Mouse (Mus musculus) naive thymus-derived CD4-positive, alpha-beta T cell, adult 2 months (primary cell): ENCODE measurements around the gene Ctdspl.

Experiments used
- DNase-seq: peaks from one replicate; pipeline ENCODE4 v3.0.0-alpha.2; 2011; ENCODE audit warnings: low read depth

Gene Ctdspl

GRCm38 (mm10) chr9:119029568-119029967 lies 103.3 kb downstream of the Ctdspl start:
- DNase-seq = peak; percentile 21

DNA sequence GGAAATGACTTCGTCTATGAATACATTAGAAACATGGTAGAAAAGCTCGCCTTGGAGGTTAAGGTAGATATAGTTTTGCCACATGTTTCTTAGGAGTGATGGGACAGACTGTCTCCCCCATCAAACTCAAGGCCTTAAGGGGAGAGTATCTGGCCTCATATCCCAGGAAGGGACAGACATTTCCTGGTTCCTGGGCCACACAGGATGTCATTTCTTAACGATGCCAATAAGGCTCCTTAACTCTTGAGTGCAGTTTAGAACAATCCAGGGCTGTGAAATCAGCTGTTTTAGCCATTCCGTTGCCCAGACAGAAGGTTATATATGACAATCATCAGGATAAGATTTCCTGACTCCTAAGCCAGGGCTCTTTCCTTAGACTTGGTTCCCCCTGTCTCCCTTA lies 104.8 kb downstream of the Ctdspl start:
- no peak for DNase-seq

- DNase-seq = no peak
Measured at GRCm38 (mm10) chr9:119031772-119032171, 105.5 kb downstream of the Ctdspl start.

DNA sequence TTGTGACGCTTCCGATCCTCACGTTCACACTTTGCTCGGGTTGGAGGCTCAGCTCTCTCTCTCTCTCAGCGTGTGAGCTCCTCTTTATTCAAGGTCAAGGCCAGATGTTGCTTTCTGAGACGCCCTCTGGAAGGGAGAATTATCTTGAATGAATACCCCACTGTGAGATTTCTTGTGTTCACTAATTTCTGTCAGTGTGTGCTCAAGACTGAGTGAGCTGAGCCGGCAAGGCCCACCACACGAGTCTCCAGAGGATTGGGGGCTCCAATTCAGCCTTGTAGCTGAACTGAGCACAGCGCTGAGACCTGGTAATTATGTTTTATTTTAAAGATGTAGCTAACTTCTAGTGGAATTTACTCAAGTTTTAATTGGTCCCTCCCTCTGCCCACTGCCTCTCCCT lies 106.3 kb downstream of the Ctdspl start:
- no peak for DNase-seq

GRCm38 (mm10) chr9:119033111-119033921 lies 107.1 kb downstream of the Ctdspl start:
- DNase-seq = no peak

DNA sequence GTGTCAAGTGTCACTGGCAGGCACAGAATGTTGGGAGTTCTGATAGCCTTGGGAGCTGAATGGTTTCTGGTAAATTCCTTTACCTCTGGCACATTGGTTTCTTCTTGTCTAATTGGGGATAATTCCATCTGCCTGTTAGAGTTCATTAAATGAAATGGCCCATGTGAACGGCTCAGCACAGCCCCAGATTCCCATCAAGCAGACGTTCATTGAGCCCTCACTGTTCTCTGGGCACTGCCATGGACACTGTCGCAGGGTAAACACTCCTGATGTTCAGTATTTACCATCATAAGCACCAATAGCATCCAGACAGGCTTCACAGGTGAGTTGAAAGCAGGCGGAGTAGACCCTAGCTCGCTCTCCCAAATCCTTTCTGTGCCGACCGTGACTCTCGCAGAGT lies 107.8 kb downstream of the Ctdspl start:
- no peak for DNase-seq

DNA sequence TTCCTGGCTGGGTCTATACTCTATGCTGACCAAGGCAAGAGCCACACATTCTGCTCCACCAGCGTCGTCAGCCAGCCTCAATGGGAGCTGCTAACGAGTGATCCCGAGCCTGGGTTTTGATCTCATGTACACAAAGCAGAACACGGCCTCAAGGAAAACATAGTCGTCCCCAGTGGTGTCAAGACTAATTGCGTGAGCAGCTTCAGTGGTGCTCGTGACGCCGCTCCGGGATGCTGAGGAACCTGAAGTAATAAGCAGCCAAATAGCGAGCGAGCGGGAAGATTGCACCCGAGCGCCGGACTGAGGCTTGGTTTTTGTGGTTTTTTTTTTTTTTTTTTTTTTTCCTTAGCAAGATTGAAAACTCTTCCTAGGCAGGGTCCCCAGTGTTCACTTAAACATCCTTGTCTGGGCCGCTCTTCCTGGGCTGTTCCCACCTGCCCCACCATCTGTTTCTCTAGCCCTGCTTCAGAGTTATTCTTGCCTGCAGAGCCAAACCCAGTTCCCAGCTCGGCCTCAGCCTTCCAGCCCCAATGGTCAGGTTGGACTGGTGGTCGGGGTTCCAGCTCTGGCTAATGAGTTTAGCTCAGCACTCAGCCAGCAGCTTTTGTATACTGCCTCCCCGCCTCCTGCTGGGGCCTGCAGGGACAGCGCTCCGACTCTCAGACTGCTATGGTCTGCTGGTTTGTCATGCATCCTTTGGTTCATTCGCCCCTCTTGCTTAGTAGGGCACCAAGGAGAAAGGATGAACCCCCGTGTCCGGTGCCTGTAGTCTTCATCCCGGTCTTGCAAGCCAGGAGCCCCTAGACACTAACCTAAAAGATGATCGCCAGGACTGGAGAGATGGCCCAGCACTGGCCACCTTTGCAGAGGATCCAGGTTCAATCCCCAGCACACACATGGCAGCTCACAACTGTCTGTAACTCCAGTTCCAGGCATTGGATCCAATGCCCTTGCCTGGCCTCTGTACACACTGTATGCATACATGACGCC lies 108.7 kb downstream of the Ctdspl start:
- DNase-seq = no peak

DNA sequence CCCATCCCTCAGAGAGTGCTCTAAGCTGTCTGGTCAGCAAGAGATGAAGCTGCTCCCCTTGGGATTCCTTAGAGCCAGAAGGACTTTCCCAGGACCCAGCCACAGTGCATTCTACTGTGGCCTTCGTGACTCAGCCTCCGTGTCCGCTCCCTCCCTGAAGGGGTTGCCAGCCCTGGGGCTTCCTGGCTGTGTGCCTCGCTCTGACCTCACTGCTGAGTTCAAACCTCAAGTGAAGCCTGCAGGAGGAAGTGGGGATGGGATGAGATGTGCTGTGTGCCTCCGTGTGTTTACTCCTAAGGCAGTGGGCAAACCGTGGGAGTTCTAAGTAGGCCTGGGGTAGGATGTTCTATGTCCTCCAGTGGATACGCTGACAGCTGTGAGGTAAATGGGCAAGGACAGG lies 109.6 kb downstream of the Ctdspl start:
- DNase-seq = no peak

GRCm38 (mm10) chr9:119037076-119037730 lies 111.0 kb downstream of the Ctdspl start:
- no peak for DNase-seq

DNA sequence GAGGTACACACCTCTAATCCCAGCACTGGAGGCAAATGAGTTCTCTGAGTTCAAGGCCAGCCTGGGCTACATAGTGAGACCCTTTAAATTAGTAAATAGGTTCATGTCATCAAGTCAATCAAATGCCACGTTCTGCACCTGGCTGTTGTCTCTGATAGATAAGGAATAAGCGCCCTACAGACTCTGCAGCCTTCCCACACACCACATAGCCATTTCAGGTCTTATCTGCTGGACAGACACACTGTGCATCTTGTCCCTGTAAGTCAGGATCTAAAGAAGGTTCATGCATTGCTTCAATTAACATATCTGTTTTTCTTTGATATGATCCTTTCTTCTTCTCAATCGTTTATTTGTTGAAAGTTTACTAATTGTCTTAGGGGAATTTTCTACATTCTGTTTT lies 112.3 kb downstream of the Ctdspl start:
- no peak for DNase-seq

GRCm38 (mm10) chr9:119040101-119040775 lies 114.0 kb downstream of the Ctdspl start:
- DNase-seq = no peak

GRCm38 (mm10) chr9:119048182-119048903 lies 122.1 kb downstream of the Ctdspl start:
- no peak for DNase-seq

DNA sequence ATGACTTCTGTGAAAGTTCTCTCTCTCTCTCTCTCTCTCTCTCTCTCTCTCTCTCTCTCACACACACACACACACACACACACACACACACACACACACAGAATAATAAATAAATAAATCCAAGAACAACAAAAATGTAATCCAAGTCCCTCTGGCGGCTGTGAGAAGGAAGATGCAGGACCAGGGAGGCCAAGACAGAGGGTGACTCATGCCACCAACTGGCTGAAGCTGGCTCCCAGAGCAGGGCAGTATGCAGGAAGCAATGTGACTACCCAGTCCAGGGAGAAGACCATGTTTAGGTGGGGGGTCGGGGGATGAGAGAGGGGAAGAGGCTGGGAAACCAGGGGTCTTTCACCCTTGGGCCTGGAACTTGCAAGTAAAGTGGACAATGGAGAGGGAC lies 124.9 kb downstream of the Ctdspl start:
- no peak for DNase-seq

GRCm38 (mm10) chr9:119052154-119052944 lies 126.1 kb downstream of the Ctdspl start, which contains the start of gene Vill:
TSS of gene Vill (plus strand) at chr9:119052778.
- DNase-seq = no peak

DNA sequence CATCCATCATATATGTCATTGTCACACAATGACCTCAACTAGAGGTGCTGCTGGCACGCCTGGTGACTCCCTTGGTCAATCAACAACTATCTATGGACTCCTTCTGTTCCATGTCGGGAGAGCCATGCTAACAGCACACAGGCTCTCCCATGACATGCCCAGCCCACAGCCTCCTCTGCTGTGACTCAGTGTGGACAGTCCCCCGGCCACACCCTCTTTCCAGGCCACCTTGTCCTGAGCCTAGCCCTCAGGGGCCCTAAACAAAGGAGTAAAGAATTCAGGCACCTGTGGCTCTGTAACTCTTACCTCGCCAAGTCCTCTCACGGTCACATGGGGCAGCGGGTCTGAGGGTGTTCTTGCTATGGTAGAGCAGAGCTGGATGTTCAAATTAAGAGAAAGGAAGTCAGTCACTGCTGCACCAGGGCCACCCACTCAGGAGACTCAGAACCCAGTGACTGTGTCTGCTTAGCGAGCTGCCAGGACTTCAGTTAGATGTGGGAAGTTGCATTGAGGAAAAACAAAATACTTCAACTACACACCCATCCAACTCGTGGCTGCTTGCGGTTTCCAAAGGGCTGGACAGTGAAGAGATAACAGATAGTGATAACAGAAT lies 127.8 kb downstream of the Ctdspl start:
- no peak for DNase-seq

DNA sequence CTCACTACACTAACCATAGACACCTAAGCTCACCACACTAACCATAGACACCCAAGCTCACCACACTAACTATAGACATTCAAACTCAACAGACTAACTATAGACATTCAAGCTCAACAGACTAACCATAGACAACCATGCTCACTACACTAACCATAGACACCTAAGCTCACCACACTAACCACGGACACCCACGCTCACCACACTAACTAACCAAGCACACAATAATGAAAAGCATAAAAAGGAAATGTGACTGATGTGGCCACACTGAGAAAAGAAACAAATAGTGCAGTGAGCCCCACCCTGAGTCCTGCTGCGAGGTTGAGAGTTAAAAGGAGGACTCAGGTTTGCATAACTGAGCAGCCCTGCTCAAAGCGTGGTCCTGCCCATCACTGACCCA lies 129.1 kb downstream of the Ctdspl start:
- DNase-seq = no peak

GRCm38 (mm10) chr9:119058245-119058644 lies 132.0 kb downstream of the Ctdspl start:
- DNase-seq = no peak

DNA sequence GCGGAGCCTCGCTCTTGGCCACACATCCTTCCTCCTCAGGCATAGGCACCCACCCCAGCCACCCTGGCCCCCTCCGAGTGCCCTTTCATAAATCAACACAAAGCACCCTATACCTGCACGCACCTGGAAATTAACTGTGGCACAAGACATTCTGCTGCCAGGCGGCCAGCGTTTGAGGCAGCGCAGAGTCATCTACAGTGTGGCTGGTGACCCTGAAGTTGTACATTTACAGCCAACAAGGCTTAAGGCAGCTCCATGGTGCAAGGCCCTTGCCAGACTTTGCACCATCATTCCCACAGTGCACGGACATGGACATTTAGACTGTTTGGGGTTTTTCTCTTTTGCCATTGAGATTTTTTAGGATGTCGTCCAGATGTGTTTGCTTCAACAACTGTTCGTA lies 134.4 kb downstream of the Ctdspl start:
- DNase-seq = no peak

DNA sequence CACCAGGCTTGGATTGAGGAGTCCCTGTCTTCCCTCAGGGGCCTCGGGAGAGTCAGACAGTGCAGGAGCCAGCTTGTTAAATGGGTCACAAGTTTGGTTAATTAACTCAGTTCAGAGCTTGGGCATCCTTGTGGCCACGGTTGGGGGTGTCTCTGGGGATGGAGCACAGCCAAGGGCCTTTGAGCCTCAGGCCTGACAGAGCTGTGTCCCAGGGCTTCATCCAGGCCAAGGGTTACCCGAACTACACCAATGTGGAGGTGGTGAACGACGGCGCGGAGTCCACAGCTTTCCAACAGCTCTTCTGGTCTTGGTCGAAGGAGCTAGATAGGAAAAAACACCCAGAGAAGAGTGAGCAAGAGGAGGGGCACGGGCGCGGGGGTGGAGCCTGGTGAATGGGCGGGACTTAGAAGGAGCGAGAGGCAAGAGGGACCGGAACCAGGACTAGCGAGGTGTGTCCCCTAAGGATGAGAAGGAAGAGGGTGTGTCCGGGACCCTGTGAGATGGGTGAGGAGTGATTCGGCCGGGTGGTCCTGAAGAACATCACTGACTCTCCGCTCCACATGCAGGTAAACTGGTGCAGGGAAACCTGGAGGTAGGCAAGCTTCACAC lies 136.9 kb downstream of the Ctdspl start:
- peak; percentile 15 for DNase-seq
